Mouse (Mus musculus) heart, embryonic 13.5 days (tissue): ENCODE data around the gene Neurod2. TPM values are rescaled to one million over a fixed set of nuclear protein-coding genes. Genes with fewer than 3 reads are reported as not detected.

Experiments
- ATAC-seq: fragments of 200-750 bp; cut with Nextera tagmentation; 2 replicates; pipeline ENCODE4 v1.8.0; 2017; ENCODE audit warnings: moderate TSS enrichment; ENCODE audit not compliant: insufficient number of reproducible peaks, low FRiP score, low TSS enrichment; ENCODE audit errors: extremely low read depth
- H3K27ac ChIP-seq: fragments of 300-500 bp; sonication (generic); replicated peaks from 2 replicates; pipeline ENCODE4 v1.5.1; 2015; ENCODE audit warnings: moderate library complexity, mild to moderate bottlenecking, inconsistent platforms
- H3K27me3 ChIP-seq: fragments of 300-500 bp; sonication (generic); replicated peaks from 2 replicates; pipeline ENCODE4 v1.6.1; 2015; ENCODE audit warnings: mild to moderate bottlenecking, inconsistent platforms
- H3K36me3 ChIP-seq: fragments of 300-500 bp; sonication (generic); 2 replicates; pipeline ENCODE4 v1.6.1; 2015; ENCODE audit warnings: mild to moderate bottlenecking, inconsistent platforms
- H3K4me1 ChIP-seq: fragments of 300-500 bp; sonication (generic); 2 replicates; pipeline ENCODE4 v1.6.1; 2015; ENCODE audit warnings: inconsistent platforms
- H3K4me2 ChIP-seq: fragments of 300-500 bp; sonication (generic); 2 replicates; pipeline ENCODE4 v1.6.1; 2015; ENCODE audit warnings: inconsistent platforms, mild to moderate bottlenecking, moderate library complexity
- H3K4me3 ChIP-seq: fragments of 300-500 bp; sonication (generic); 2 replicates; pipeline ENCODE4 v1.5.1; 2015; ENCODE audit warnings: moderate library complexity, mild to moderate bottlenecking, inconsistent platforms
- H3K9ac ChIP-seq: fragments of 300-500 bp; sonication (generic); 2 replicates; pipeline ENCODE4 v1.6.1; 2015; ENCODE audit warnings: inconsistent platforms, mild to moderate bottlenecking, moderate library complexity
- H3K9me3 ChIP-seq: fragments of 300-500 bp; sonication (generic); 2 replicates; pipeline ENCODE4 v1.6.1; 2016; ENCODE audit warnings: inconsistent platforms
- WGBS: fragments of 180-500 bp; shearing (Covaris S2); methylation state at CpG from one replicate; pipeline ENCODE4 v1.1.7; 2015; ENCODE audit warnings: mixed read lengths; 5-methylcytosine and 5-hydroxymethylcytosine counted together
- polyA plus RNA-seq: library from polyadenylated mRNA; unstranded; fragments of >200 nt; fragmentation: Nextera tagmentation; extraction: Ambion mirVana; gene quantifications from 2 replicates; pipeline ENCODE4 v1.2.1, GENCODE M21; 2015

Neurod2 gene
- polyA plus RNA-seq, 1 experiment from 2014 or later = not detected

- no peak overlapping the region for H3K9ac ChIP-seq
- peaks cover 100% of the 10 kb centered on the region for H3K27me3 ChIP-seq
- no peak for ATAC-seq
- no peak overlapping the region for H3K4me2 ChIP-seq
- no peak overlapping the region for H3K27ac ChIP-seq
- 14% methylated on average over 5 of the region's 5 CpGs for WGBS
- no peak overlapping the region for H3K4me3 ChIP-seq
- no peaks in the 10 kb centered on the region for H3K36me3 ChIP-seq
- H3K4me1 ChIP-seq = no peaks in the 10 kb centered on the region
- H3K9me3 ChIP-seq = no peaks in the 10 kb centered on the region
Observed at GRCm38 (mm10) chr11:98321677-98322003, 7.8 kb downstream of the Neurod2 start.

DNA sequence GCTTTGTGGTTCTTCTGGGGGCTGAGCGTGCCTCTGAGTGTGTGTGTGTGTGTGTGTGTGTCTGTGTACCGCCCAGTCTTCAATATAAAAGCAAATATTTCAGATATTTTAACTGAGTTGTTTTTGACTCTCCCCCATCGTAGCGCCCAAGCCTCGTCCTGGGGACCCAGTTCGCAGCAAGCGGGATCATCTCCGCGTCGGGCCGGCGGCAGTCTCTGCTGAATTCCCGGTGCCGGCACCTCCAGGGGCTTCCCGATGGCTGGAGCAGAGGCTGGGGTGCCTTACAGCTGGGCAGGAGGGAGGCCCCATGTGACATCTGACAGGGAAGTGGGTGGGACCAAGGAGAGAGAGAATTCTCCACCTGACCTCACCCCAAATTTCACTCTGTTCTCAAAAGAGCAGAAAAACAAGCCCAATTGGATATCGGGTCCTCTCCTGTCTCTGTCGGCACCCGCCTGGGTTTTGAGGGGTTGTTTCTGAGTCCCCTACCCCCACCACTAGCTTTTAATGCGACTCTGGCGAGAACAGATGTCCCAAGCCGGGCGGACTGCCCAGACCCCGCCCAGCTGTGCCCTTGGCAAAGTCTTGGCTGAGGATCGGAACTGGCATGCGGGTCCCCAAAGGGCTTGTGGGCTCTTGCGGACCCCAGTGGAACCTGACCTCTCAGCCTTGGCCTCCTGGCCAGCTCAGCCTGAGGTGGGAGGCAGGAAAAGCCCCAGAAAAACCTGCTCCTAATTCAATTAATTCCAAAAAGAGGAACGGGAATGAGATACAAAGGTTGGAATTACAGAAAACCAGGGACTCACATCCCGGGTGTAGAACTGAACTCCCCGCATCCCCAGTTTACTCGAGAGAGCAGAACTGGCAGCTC lies 8.4 kb downstream of the Neurod2 start:
- Histone ChIP-seq H3K4me3 (no peak overlapping the region), H3K9me3 (no peaks in the 10 kb centered on the region), H3K27me3 (peaks cover 100% of the 10 kb centered on the region), H3K36me3 (no peaks in the 10 kb centered on the region), H3K4me2 (no peak overlapping the region), H3K9ac (no peak overlapping the region), H3K27ac (no peak overlapping the region), H3K4me1 (no peaks in the 10 kb centered on the region)
- WGBS = 1% methylated on average over 30 of the region's 30 CpGs
- no peak for ATAC-seq

- no peaks in the 10 kb centered on the region for H3K4me1 ChIP-seq
- no peak overlapping the region for H3K27ac ChIP-seq
- no peak overlapping the region for H3K9ac ChIP-seq
- no peak overlapping the region for H3K4me2 ChIP-seq
- ATAC-seq = no peak
- H3K9me3 ChIP-seq = no peaks in the 10 kb centered on the region
- peaks cover 100% of the 10 kb centered on the region for H3K27me3 ChIP-seq
- 10% methylated on average over 12 of the region's 12 CpGs for WGBS
- H3K36me3 ChIP-seq = no peaks in the 10 kb centered on the region
- H3K4me3 ChIP-seq = no peak overlapping the region
Observed at GRCm38 (mm10) chr11:98320381-98320780, 9.1 kb downstream of the Neurod2 start.

DNA sequence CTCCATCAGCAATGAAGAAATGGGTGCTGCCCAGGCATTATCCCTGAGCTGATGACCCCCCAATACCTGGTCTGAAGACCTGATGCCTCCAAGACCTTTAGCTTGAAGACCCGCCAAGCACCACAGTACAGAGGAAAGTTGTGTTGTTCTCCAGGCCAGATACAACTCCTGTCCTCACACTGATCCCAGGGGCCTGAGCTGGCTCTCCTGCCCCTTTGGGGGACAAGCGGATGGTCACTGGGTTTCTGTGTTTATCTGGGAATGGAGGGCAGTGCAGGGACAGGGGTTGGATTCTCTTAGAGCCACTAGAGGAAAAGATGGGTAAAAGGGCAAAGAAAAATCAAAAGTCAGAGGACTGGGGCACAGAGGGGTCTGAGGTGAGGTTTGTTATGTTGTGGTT lies 9.5 kb downstream of the Neurod2 start:
- Histone ChIP-seq H3K27ac (no peak overlapping the region), H3K36me3 (no peaks in the 10 kb centered on the region), H3K4me1 (no peaks in the 10 kb centered on the region), H3K4me3 (no peak overlapping the region), H3K4me2 (no peak overlapping the region), H3K27me3 (peaks cover 100% of the 10 kb centered on the region), H3K9ac (no peak overlapping the region), H3K9me3 (no peaks in the 10 kb centered on the region)
- ATAC-seq = no peak
- 5% methylated on average over 2 of the region's 2 CpGs for WGBS

DNA sequence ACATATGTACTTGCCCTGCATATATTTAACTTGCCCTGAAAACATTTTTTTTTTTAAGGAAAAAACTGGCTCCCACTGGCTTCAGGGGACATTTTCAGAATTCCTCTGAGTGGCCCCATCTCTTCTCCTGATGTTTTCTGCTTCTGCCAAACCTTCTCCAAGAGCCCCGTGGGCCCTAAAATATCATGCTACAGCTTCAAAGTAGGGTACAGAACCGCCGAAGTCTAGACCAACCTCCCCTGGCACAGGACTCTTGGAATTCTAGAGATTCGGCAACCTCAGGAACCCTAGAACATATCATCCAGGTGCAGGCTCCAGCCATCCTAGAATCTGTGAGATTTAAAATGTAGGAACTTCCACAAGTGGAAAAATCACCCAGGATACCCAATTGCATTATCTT lies 9.9 kb downstream of the Neurod2 start:
- Histone ChIP-seq H3K4me3 (no peak overlapping the region), H3K9ac (no peak overlapping the region), H3K9me3 (no peaks in the 10 kb centered on the region), H3K4me2 (no peak overlapping the region), H3K4me1 (no peaks in the 10 kb centered on the region), H3K27ac (no peak overlapping the region), H3K36me3 (no peaks in the 10 kb centered on the region), H3K27me3 (peaks cover 100% of the 10 kb centered on the region)
- ATAC-seq = no peak
- WGBS = 14% methylated on average over 4 of the region's 4 CpGs

DNA sequence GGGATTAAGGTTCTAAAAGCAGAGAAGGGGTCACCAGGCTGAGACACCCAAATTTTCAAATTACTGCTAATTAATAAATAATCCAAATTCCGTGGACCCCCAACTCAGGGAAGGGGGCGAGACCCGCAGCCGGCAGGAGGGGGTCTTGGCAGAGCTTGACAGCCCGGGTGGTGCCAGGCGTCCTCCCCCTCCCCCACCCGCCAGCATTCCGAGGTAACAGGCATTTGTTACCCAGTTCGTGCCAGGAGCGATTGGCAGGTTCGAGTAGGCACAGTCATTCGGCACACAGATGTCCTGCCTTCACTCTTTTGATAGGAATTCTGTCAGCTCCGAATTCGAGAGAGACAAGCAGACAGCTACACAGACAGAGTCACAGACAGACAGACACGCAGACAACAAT lies 10.3 kb downstream of the Neurod2 start:
- Histone ChIP-seq H3K9ac (no peak overlapping the region), H3K36me3 (no peaks in the 10 kb centered on the region), H3K9me3 (no peaks in the 10 kb centered on the region), H3K4me3 (no peak overlapping the region), H3K27me3 (peaks cover 100% of the 10 kb centered on the region), H3K4me1 (no peaks in the 10 kb centered on the region), H3K4me2 (no peak overlapping the region), H3K27ac (no peak overlapping the region)
- ATAC-seq = no peak
- 3% methylated on average over 15 of the region's 15 CpGs for WGBS

GRCm38 (mm10) chr11:98318421-98319116 lies 10.9 kb downstream of the Neurod2 start:
- Histone ChIP-seq H3K36me3 (no peaks in the 10 kb centered on the region), H3K27me3 (peaks cover 100% of the 10 kb centered on the region), H3K4me2 (no peak overlapping the region), H3K4me1 (no peaks in the 10 kb centered on the region), H3K27ac (no peak overlapping the region), H3K4me3 (no peak overlapping the region), H3K9me3 (no peaks in the 10 kb centered on the region), H3K9ac (no peak overlapping the region)
- 1% methylated on average over 14 of the region's 14 CpGs for WGBS
- no peak for ATAC-seq

DNA sequence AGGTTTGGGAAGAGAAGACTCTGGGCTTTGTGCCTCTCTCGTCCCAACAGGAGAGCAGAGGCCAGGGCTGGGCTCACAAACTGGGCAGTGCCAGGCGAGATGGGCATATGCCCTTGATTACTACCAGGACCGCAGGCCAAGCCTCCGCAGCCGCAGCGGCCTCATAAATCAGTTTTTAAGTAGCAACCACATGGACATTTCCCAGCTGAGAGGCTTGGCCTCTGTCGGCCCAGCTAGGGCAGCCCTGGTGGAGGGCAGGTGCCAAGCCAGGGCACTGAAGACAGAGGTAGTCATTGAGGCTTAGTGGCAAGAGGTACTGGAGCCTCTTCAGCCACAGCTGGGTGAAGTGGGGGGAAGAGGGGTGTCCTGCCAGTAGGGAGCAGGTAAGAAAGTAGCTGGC lies 12.0 kb downstream of the Neurod2 start:
- 6% methylated on average over 7 of the region's 7 CpGs for WGBS
- Histone ChIP-seq H3K9ac (no peak overlapping the region), H3K27ac (no peak overlapping the region), H3K36me3 (no peaks in the 10 kb centered on the region), H3K9me3 (no peaks in the 10 kb centered on the region), H3K27me3 (peaks cover 100% of the 10 kb centered on the region), H3K4me3 (no peak overlapping the region), H3K4me2 (no peak overlapping the region), H3K4me1 (no peaks in the 10 kb centered on the region)
- ATAC-seq = no peak

DNA sequence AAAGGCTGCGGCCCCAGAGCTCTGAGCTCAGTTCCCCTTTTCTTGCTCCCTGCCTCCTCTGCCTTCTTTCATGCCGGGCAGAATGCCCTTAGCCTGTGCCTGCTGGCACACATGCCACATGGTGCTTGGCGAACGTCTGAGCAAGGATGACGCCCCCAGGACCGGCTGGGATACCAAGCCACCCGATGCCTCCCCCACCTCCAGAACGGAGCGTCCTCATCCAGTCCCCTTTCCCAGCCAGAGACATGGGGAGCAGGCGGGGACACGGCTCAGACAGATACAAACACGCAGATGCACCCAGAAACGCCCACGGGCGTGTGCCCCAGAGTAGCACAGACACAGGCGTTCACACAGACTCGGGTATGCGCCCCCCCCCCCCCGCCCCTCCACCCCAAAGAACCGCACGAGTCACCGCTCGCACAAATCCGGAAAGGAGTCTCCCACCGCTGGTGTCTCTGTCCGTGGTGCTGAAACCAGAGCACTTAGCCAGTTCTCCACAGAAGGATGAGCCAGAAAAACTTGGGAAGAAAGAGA lies 15.6 kb downstream of the Neurod2 start:
- Histone ChIP-seq H3K4me3 (peak overlapping the region; percentile 16; the same call in 1 of the 2 replicates), H3K27me3 (peaks cover 98% of the 10 kb centered on the region), H3K4me2 (peak overlapping the region; percentile 31; the same call in 1 of the 2 replicates), H3K4me1 (no peaks in the 10 kb centered on the region), H3K27ac (no peak overlapping the region), H3K36me3 (no peaks in the 10 kb centered on the region), H3K9me3 (no peaks in the 10 kb centered on the region), H3K9ac (no peak overlapping the region)
- 2% methylated on average over 26 of the region's 26 CpGs for WGBS
- ATAC-seq = no peak

- Histone ChIP-seq H3K4me3 (no peak overlapping the region), H3K4me1 (peaks cover 46% of the 10 kb centered on the region), H3K4me2 (peak overlapping the region; percentile 2; the same call in 1 of the 2 replicates), H3K36me3 (no peaks in the 10 kb centered on the region), H3K27me3 (peaks cover 64% of the 10 kb centered on the region), H3K9me3 (no peaks in the 10 kb centered on the region), H3K9ac (0 out of 2 replicates have a peak overlapping the region, but pooled peaks have one; percentile 64), H3K27ac (no peak overlapping the region)
- no peak for ATAC-seq
- 26% methylated on average over 10 of the region's 10 CpGs for WGBS
Observed at GRCm38 (mm10) chr11:98298484-98299205, 30.8 kb downstream of the Neurod2 start.

DNA sequence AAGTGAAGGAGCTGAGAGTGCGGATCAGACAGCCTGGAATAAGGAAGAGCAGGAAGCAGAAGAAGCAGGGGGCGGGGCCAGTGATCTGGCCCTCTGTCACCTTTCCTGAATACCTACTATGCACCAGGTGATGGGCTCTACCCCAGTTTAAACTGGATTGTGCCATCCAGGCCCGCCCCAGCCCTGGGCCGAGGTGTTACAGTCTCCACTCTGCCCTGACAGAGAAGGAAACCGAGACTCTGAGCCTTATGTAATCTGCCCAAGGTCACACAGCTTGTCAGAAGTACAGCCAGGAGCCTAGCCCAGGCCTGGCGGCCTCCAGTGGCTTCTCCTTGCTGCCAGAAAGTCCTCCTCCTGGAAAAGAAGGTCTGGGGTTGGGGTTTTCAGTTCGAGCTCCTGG lies 31.7 kb downstream of the Neurod2 start:
- Histone ChIP-seq H3K9ac (peak overlapping the region; percentile 64; the same call in 1 of the 2 replicates), H3K4me3 (no peak overlapping the region), H3K27me3 (peaks cover 62% of the 10 kb centered on the region), H3K4me1 (peaks cover 46% of the 10 kb centered on the region), H3K9me3 (no peaks in the 10 kb centered on the region), H3K27ac (no peak overlapping the region), H3K36me3 (no peaks in the 10 kb centered on the region), H3K4me2 (no peak overlapping the region)
- no peak for ATAC-seq
- 35% methylated on average over 7 of the region's 7 CpGs for WGBS
